Mouse (Mus musculus): ENCODE results near the gene Ccdc115. TPM values are rescaled to one million over a fixed set of nuclear protein-coding genes. Genes with fewer than 3 reads are reported as not detected.

Ccdc115 gene
- total RNA-seq (2012; rRNA removed): 21.6 and 26.6 TPM in 2 replicates

DNA sequence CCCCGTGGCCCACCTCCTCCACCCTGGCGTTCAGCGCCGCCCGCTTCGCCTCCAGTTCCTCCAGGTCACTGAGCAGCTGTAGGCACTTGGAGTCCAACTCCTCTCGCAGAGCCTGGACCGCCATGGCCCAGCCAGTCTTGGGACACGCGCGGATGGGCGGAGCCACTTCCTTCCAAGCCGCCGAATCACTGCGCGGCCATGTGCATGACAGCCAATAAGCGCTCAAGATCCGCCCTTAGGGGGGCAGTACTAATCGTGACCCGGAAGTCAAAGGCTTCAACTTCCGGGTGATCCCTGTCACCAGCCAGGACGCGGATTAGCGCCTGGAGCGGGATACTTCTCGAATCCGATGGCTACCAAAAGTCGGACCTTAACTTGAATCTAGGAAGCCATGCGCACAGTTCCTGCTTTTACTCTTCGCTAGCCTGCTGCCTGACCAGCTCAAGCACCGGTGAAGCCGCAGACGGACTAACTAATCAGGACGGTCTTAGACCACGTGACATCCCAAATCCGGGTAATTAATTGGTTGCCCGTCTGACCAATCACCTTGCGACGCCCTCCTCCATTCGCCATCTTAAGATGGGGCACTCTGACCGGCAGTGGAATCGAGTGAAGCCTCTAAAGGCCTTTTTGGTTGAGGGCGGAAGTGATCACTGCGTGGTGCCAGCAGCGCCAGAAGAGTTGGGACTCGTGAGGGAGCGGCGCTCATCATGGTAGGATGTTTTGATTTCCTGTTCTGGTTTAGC is at the start of gene Ccdc115, which contains the start of gene Imp4:
TSS of gene Ccdc115 (minus strand) at position 458 of the 746 bp plus-strand sequence.
TSS of gene Imp4 (plus strand) at position 637 of the 746 bp plus-strand sequence.
- Histone ChIP-seq H3K27ac (ENCODE audit: insufficient read depth, low read depth, low read length, poor library complexity, severe bottlenecking) (peak within 1 kb of the TSS; percentile 59; the same call in 1 of the 2 replicates), H3K4me1 (ENCODE audit: control insufficient read depth in 2 of 2, insufficient read depth in 2 of 2, low read length in 2 of 2, poor library complexity in 1 of 2) (0 out of 4 replicates have a peak, but pooled peaks cover 0 to 1% of the 10 kb centered on the region in 2 experiments), H3K9me3 (ENCODE audit: control insufficient read depth, insufficient read depth, low read depth, low read length) (no peaks in the 10 kb centered on the region), H3K4me3 (ENCODE audit: insufficient read depth in 1 of 2, low read depth in 1 of 2, low read length in 2 of 2, poor library complexity in 1 of 2, severe bottlenecking in 1 of 2) (peak within 1 kb of the TSS; percentile 97 to 98), H3K9ac (ENCODE audit: insufficient read depth, low read depth, low read length, poor library complexity, severe bottlenecking) (peak within 1 kb of the TSS; percentile 95), H3K36me3 (ENCODE audit: control insufficient read depth, insufficient read depth, low read length, poor library complexity, severe bottlenecking) (peaks cover 22% of the 10 kb centered on the region)
- peak; percentile 98 for DNase-seq (ENCODE audit: low read depth, low spot score)
- in situ Hi-C loops (cut with MboI; ENCODE audit: low sequenced_read_pairs in 2 of 2, unreplicated experiment in 2 of 2): no loop called here
- TF ChIP-seq ZC3H11A (IDR thresholded peaks at IDR 0.05; ENCODE audit: borderline replicate concordance, low read depth, low read length): no peak
- TF ChIP-seq CHD2 (IDR thresholded peaks at IDR 0.05; ENCODE audit: low read depth, low read length): peak; percentile 85
- TF ChIP-seq ZNF384 (IDR thresholded peaks at IDR 0.05; ENCODE audit: low read depth, low read length): no peak
- no peak for TF ChIP-seq MAFK (IDR thresholded peaks at IDR 0.05; ENCODE audit: insufficient read depth, low read depth, low read length)
- peak; percentile 88 for TF ChIP-seq HCFC1 (IDR thresholded peaks at IDR 0.05; ENCODE audit: borderline replicate concordance, insufficient read depth, low read length)

DNA sequence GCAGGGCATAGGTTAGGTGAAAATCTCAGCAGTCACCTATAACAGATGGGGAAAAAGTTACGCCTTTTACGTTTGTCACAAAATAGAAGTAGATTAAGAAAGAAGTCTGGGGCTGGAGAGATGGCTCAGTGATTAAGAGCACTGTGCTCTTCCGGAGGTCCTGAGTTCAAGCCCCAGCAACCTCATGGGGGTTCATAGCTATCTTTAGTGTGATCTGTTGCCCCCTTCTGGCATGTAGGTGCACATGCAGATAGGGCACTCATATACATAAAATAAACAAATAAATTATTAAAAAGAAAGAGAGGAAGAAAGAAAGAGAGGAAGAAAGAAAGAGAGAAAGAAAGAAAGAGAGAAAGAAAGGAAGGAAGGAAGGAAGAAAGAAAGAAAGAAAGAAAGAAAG is 47.9 kb upstream of the Ccdc115 start:
- no peaks in the 10 kb centered on the region for H3K36me3 ChIP-seq (ENCODE audit: control insufficient read depth, insufficient read depth, low read length, poor library complexity, severe bottlenecking)
- no peaks in the 10 kb centered on the region for H3K9me3 ChIP-seq (ENCODE audit: control insufficient read depth, insufficient read depth, low read depth, low read length)
- TF ChIP-seq MAFK (IDR thresholded peaks at IDR 0.05; ENCODE audit: insufficient read depth, low read depth, low read length): no peak
- TF ChIP-seq ZC3H11A (IDR thresholded peaks at IDR 0.05; ENCODE audit: borderline replicate concordance, low read depth, low read length): no peak
- no peak for TF ChIP-seq ZNF384 (IDR thresholded peaks at IDR 0.05; ENCODE audit: low read depth, low read length)
- no peak for TF ChIP-seq CHD2 (IDR thresholded peaks at IDR 0.05; ENCODE audit: low read depth, low read length)
- TF ChIP-seq HCFC1 (IDR thresholded peaks at IDR 0.05; ENCODE audit: borderline replicate concordance, insufficient read depth, low read length): no peak
- H3K9ac ChIP-seq (ENCODE audit: insufficient read depth, low read depth, low read length, poor library complexity, severe bottlenecking): no peak overlapping the region
- in situ Hi-C loops (cut with MboI; ENCODE audit: low sequenced_read_pairs in 2 of 2, unreplicated experiment in 2 of 2): no loop called here
- H3K4me1 ChIP-seq (ENCODE audit: control insufficient read depth in 2 of 2, insufficient read depth in 2 of 2, low read length in 2 of 2, poor library complexity in 1 of 2): peaks cover 0 to 2% of the 10 kb centered on the region in 2 experiments; a peak in 1 of 4 replicates
- no peak overlapping the region for H3K4me3 ChIP-seq (ENCODE audit: insufficient read depth in 1 of 2, low read depth in 1 of 2, low read length in 2 of 2, poor library complexity in 1 of 2, severe bottlenecking in 1 of 2)
- DNase-seq (ENCODE audit: low read depth, low spot score): no peak
- H3K27ac ChIP-seq (ENCODE audit: insufficient read depth, low read depth, low read length, poor library complexity, severe bottlenecking): no peak overlapping the region

DNA sequence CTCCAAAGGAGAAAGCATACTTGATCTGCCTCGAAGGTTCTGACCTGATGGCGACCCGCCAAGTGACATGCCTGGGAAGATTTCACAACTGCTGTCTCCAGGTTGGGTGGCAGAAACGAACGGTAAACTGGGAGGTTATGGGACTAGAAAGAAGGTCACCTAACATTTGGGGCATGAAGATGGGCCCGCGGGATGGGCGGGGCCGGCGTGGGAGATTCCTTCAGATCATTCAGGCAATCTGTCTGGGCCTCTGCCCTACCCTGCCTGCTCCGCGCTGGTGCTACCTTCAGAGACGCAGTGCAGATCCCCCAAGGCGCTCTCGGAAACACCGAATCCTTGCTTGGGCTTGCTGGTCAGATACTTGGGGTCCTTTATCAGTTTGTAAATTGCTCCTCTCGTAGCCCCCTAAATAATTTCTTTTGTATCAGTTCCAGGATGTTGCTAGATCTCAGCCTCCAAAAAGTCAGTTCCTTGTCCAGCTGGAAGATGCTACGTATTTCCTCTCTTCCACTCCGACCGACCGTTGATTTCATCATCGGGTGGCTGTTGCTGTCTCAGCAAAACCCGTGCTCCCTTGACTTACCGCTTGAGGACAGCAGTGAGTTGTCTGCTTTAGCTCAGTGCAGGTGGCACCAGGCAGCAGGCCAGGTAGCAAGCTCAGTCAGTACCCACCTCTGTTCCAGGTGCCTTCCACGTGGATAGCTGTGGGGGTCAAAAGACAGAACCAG is 46.2 kb upstream of the Ccdc115 start:
- 0 out of 2 replicates have a peak, but pooled peaks have one; percentile 19 for TF ChIP-seq MAFK (IDR thresholded peaks at IDR 0.05; ENCODE audit: insufficient read depth, low read depth, low read length)
- no peak for TF ChIP-seq ZNF384 (IDR thresholded peaks at IDR 0.05; ENCODE audit: low read depth, low read length)
- Histone ChIP-seq H3K4me1 (ENCODE audit: control insufficient read depth in 2 of 2, insufficient read depth in 2 of 2, low read length in 2 of 2, poor library complexity in 1 of 2) (peaks cover 0 to 2% of the 10 kb centered on the region in 2 experiments; a peak in 1 of 4 replicates), H3K4me3 (ENCODE audit: insufficient read depth in 1 of 2, low read depth in 1 of 2, low read length in 2 of 2, poor library complexity in 1 of 2, severe bottlenecking in 1 of 2) (peak overlapping the region; percentile 19 to 23), H3K27ac (ENCODE audit: insufficient read depth, low read depth, low read length, poor library complexity, severe bottlenecking) (no peak overlapping the region), H3K36me3 (ENCODE audit: control insufficient read depth, insufficient read depth, low read length, poor library complexity, severe bottlenecking) (no peaks in the 10 kb centered on the region), H3K9ac (ENCODE audit: insufficient read depth, low read depth, low read length, poor library complexity, severe bottlenecking) (no peak overlapping the region), H3K9me3 (ENCODE audit: control insufficient read depth, insufficient read depth, low read depth, low read length) (no peaks in the 10 kb centered on the region)
- DNase-seq (ENCODE audit: low read depth, low spot score): no peak
- in situ Hi-C loops (cut with MboI; ENCODE audit: low sequenced_read_pairs in 2 of 2, unreplicated experiment in 2 of 2): no loop called here

DNA sequence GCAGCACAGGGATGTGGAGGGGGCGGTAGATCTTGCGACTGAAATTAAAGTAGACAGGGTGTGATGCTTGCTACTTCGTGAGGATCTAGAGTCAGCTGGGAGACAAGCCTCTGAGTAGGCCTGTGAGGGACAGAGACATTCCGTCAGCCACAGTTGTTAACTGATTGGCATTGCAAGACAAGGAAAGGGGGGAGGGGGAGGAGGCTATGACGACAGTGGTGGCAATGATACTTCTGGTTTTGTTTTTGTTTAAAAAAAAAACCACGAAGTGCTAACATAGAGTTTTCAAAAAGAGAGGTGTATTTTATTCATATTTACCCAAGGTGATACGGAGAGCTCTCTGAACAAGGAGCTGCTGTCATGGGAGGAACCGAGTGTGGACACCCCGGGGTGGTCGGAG is 45.0 kb upstream of the Ccdc115 start:
- Histone ChIP-seq H3K4me1 (ENCODE audit: control insufficient read depth in 2 of 2, insufficient read depth in 2 of 2, low read length in 2 of 2, poor library complexity in 1 of 2) (peaks cover 0 to 2% of the 10 kb centered on the region in 2 experiments; a peak in 1 of 4 replicates), H3K36me3 (ENCODE audit: control insufficient read depth, insufficient read depth, low read length, poor library complexity, severe bottlenecking) (no peaks in the 10 kb centered on the region), H3K4me3 (ENCODE audit: insufficient read depth in 1 of 2, low read depth in 1 of 2, low read length in 2 of 2, poor library complexity in 1 of 2, severe bottlenecking in 1 of 2) (no peak overlapping the region), H3K27ac (ENCODE audit: insufficient read depth, low read depth, low read length, poor library complexity, severe bottlenecking) (no peak overlapping the region), H3K9ac (ENCODE audit: insufficient read depth, low read depth, low read length, poor library complexity, severe bottlenecking) (no peak overlapping the region), H3K9me3 (ENCODE audit: control insufficient read depth, insufficient read depth, low read depth, low read length) (no peaks in the 10 kb centered on the region)
- DNase-seq (ENCODE audit: low read depth, low spot score): no peak
- in situ Hi-C loops (cut with MboI; ENCODE audit: low sequenced_read_pairs in 2 of 2, unreplicated experiment in 2 of 2): no loop called here
- TF ChIP-seq ZNF384 (IDR thresholded peaks at IDR 0.05; ENCODE audit: low read depth, low read length) (no peak), MAFK (IDR thresholded peaks at IDR 0.05; ENCODE audit: insufficient read depth, low read depth, low read length) (no peak), CHD2 (IDR thresholded peaks at IDR 0.05; ENCODE audit: low read depth, low read length) (no peak), ZC3H11A (IDR thresholded peaks at IDR 0.05; ENCODE audit: borderline replicate concordance, low read depth, low read length) (no peak), HCFC1 (IDR thresholded peaks at IDR 0.05; ENCODE audit: borderline replicate concordance, insufficient read depth, low read length) (no peak)

Data from ES-E14 (cell line).